Mouse (Mus musculus): Measurements from ENCODE around the gene Atp6v1b1.

- peak; percentile 41 for TF ChIP-seq CTCF (IDR thresholded peaks at IDR 0.05; ENCODE audit: low read depth)
- TF ChIP-seq EP300 (IDR thresholded peaks at IDR 0.05; ENCODE audit: low read depth): no peak
Observed at GRCm38 (mm10) chr6:83695731-83696130, 47.1 kb upstream of the Atp6v1b1 start.
